Comparison of ENCODE assay signal across 9 mouse cellular contexts in genomic region chr13:98390771-98391634, GRCm38 (mm10). TPM values are rescaled to one million over a fixed set of nuclear protein-coding genes. Genes with fewer than 3 reads are reported as not detected.
DNase-seq lines count a peak whose midpoint lies in the region; ATAC-seq lines count a peak whose summit lies in the region.
"Had no signal": no experiment of that assay in that cellular context is flagged by ENCODE, and none has a peak within 500 bp of the region (broad histone marks: within the 10 kb centered on the region; RNA-seq: fewer than 3 reads in every experiment).

No protein-coding gene starts in this region.

- ATAC-seq in forebrain, embryonic 14.5 days: no peak
- peak; percentile 60; the same call in 1 of the 2 replicates for ATAC-seq in intestine, embryonic 14.5 days (replicated peaks; ENCODE audit: low FRiP score, low TSS enrichment, low read depth)
- no peak for ATAC-seq in erythroblast, adult 5-6 weeks (replicated peaks; ENCODE audit: low FRiP score, poor library complexity, severe bottlenecking)

- H3K36me3 ChIP-seq in forebrain, embryonic 14.5 days (ENCODE audit: control insufficient read depth, insufficient read depth, low read length): no peaks in the 10 kb centered on the region
- H3K36me3 ChIP-seq in intestine, embryonic 14.5 days (ENCODE audit: control insufficient read depth, insufficient read depth, low read length): no peaks in the 10 kb centered on the region

- peak overlapping the region; percentile 64 for H3K4me2 ChIP-seq in forebrain, embryonic 14.5 days (ENCODE audit: low read length)
- H3K4me2 ChIP-seq in intestine, embryonic 14.5 days (ENCODE audit: low read length): peak overlapping the region; percentile 88

- H3K4me3 ChIP-seq in forebrain, embryonic 14.5 days (ENCODE audit: low read depth, low read length): peak overlapping the region; percentile 32
- peak overlapping the region; percentile 43 for H3K4me3 ChIP-seq in intestine, embryonic 14.5 days (ENCODE audit: low read depth, low read length)

- H3K27me3 ChIP-seq in forebrain, embryonic 14.5 days (replicated peaks; ENCODE audit: control insufficient read depth, insufficient read depth, low read length): peaks cover 68% of the 10 kb centered on the region
- H3K27me3 ChIP-seq in intestine, embryonic 14.5 days (replicated peaks; ENCODE audit: control insufficient read depth, insufficient read depth, low read length): peaks cover 60% of the 10 kb centered on the region
- H3K27me3 ChIP-seq: CH12.LX had no signal

- no peaks in the 10 kb centered on the region; the same call in 1 of the 2 replicates for H3K4me1 ChIP-seq in forebrain, embryonic 14.5 days (ENCODE audit: control insufficient read depth, insufficient read depth, low read length)
- H3K4me1 ChIP-seq in intestine, embryonic 14.5 days (replicated peaks; ENCODE audit: control insufficient read depth, insufficient read depth, low read length): peaks cover 14% of the 10 kb centered on the region

- H3K9me3 ChIP-seq in forebrain, embryonic 14.5 days (replicated peaks; ENCODE audit: control insufficient read depth, low read length): peaks cover 5% of the 10 kb centered on the region
- H3K9me3 ChIP-seq in intestine, embryonic 14.5 days (ENCODE audit: control insufficient read depth, low read length): 0 out of 2 replicates have a peak, but pooled peaks cover 4% of the 10 kb centered on the region

- DNase-seq in cerebellum, postnatal 25 days: peak; percentile 6 to 19
- no peak for DNase-seq in cerebellum, adult 11-12 months
- peak; percentile 25 for DNase-seq in ES-CJ7 (ENCODE audit: low read depth, low spot score)
- peak; percentile 53 for DNase-seq in forebrain, embryonic 14.5 days (ENCODE audit: low spot score)
- peak; percentile 77 for DNase-seq in intestine, embryonic 14.5 days (ENCODE audit: low spot score)
- peak; percentile 6 for DNase-seq in lung, postnatal 10 days
- DNase-seq in testis, postnatal 10 days (ENCODE audit: low spot score): peak; percentile 51

- H3K27ac ChIP-seq in forebrain, embryonic 14.5 days (ENCODE audit: low read depth, low read length): no peak overlapping the region
- no peak overlapping the region; the same call in 1 of the 2 replicates for H3K27ac ChIP-seq in intestine, embryonic 14.5 days (ENCODE audit: low read depth)

- WGBS in forebrain, embryonic 14.5 days: 1% methylated on average over 67 of the region's 68 CpGs
- WGBS in intestine, embryonic 14.5 days: 1% methylated on average over 68 of the region's 68 CpGs

- H3K9ac ChIP-seq in forebrain, embryonic 14.5 days (ENCODE audit: low read length): peak overlapping the region; percentile 25; the same call in 1 of the 2 replicates
- H3K9ac ChIP-seq in intestine, embryonic 14.5 days (ENCODE audit: low read length): peak overlapping the region; percentile 43

RNA-seq across cellular contexts. Expression of gene Foxd1, which starts 37.0 kb away (rescaled TPM):
- 0.75 and 0.76 TPM in 2 replicates for polyA plus RNA-seq in forebrain, embryonic 14.5 days (2014; fragmentation: Nextera tagmentation; extraction: Ambion mirVana)
- polyA plus RNA-seq in intestine, embryonic 14.5 days (2014; fragmentation: Nextera tagmentation; extraction: Ambion mirVana): not detected in 2 replicates
- not detected in 2 replicates for total RNA-seq in erythroblast, adult 5-6 weeks (2015; ENCODE audit: low replicate concordance)
- not detected in 2 replicates for total RNA-seq in erythroblast, adult 5-6 weeks (2017; ENCODE audit: low replicate concordance)
- total RNA-seq: CH12.LX had no signal
